Mouse (Mus musculus) kidney, adult 2 months (tissue): Measurements from ENCODE around the gene Ninj2. TPM values are rescaled to one million over a fixed set of nuclear protein-coding genes. Genes with fewer than 3 reads are reported as not detected.

Source experiments
- DNase-seq: peaks from one replicate; pipeline ENCODE4 v3.0.0; 2021
- H3K27ac ChIP-seq: fragments of 200-500 bp; 2 replicates; pipeline ENCODE4 v1.5.1; 2012; ENCODE audit warnings: low read depth, low read length, control low read depth, inconsistent platforms; ENCODE audit not compliant: insufficient read depth
- H3K27me3 ChIP-seq: fragments of 200-500 bp; replicated peaks from 2 replicates; pipeline ENCODE4 v1.6.1; 2012; ENCODE audit warnings: mild to moderate bottlenecking, moderate library complexity, low read length, inconsistent platforms; ENCODE audit not compliant: control insufficient read depth, insufficient read depth
- H3K36me3 ChIP-seq: fragments of 200-500 bp; 2 replicates; pipeline ENCODE4 v1.6.1; 2012; ENCODE audit warnings: mild to moderate bottlenecking, moderate library complexity, low read length, inconsistent platforms; ENCODE audit not compliant: control insufficient read depth, insufficient read depth
- H3K4me1 ChIP-seq: fragments of 200-500 bp; 2 replicates; pipeline ENCODE4 v1.6.1; 2011; ENCODE audit warnings: low read length; ENCODE audit not compliant: control insufficient read depth, insufficient read depth
- H3K4me3 ChIP-seq: fragments of 200-500 bp; 2 replicates; pipeline ENCODE4 v1.5.1; 2011; ENCODE audit warnings: mild to moderate bottlenecking, low read depth, low read length, control low read depth; ENCODE audit not compliant: insufficient read depth
- CTCF ChIP-seq: fragments of 200-500 bp; conservative IDR thresholded peaks from 2 replicates; pipeline ENCODE4 v1.5.1; 2011; ENCODE audit warnings: low read depth, mild to moderate bottlenecking, control low read depth, low read length, moderate library complexity, mixed read lengths; ENCODE audit not compliant: insufficient read depth, insufficient read length
- POLR2A ChIP-seq: fragments of 200-500 bp; IDR thresholded peaks from one replicate; pipeline ENCODE4 v1.6.1; 2011; ENCODE audit warnings: low read depth, low read length, control low read depth
- WGBS: fragments of 180-500 bp; shearing (Covaris S2); methylation state at CpG from one replicate; pipeline ENCODE4 v1.1.7; 2018; 5-methylcytosine and 5-hydroxymethylcytosine counted together
- polyA plus RNA-seq: library from polyadenylated mRNA; depleted of rRNA; stranded (reverse); fragments of >200 nt; gene quantifications from 2 replicates; pipeline ENCODE4 v1.2.3, GENCODE M21; 2012

Gene Ninj2
- polyA plus RNA-seq, 1 experiment = not detected

DNA sequence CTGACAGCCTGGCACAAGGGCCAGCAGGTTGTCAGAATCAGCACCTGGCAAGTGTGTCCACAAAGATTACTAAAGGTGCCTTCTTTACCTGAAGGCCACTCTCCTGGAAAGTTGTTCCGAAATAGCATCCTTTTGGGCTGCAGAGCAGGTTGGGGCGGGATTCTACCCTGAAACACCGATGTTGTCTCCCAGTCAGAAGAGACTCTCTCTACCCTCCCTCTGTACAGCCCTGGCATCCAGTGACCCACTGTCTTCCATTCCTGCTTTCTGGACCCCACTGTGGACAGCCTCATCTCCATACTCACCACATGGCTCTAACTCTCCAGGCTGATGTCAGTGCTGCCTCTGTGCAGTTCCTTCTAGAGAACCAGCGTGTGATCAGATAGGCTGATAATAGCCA lies 82.5 kb downstream of the Ninj2 start:
- DNase-seq = no peak
- Histone ChIP-seq H3K4me1 (peaks cover 10% of the 10 kb centered on the region), H3K36me3 (no peaks in the 10 kb centered on the region), H3K27ac (no peak overlapping the region), H3K27me3 (no peaks in the 10 kb centered on the region), H3K4me3 (no peak overlapping the region)
- TF ChIP-seq POLR2A (no peak), CTCF (no peak)
- 96% methylated on average over 4 of the region's 4 CpGs for WGBS

DNA sequence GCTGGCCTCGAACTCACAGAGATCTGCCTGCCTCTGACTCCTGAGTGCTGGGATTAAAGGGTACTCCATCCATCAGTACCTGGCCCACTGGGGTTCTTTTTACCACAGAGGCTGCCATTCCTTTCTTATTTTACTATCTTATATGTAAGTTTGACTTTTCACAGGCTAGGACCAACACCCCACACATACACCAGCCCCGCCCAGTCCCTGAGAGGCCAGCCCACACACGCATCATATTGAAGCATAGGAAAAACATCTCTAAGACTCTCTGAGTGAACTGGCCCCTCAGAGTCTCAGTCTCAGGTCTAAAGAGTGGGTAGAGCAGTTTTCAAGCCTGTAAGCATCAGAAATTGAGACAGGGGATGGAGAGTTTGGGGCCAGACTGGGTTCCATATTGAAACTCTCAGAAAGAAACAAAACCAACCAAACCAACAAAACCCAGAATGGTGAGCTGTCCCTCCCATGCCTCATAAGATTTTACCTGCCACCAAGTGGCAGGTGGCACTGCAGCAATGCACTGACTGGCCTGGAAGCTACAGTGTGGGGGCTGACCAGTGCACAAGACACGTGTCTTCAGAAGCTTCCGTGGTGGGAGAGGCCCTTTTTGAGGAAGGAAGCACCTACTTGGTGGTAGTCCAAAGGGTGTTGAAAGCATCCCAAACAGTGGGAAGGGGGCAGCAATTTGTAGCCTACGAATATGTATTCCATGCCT lies 86.0 kb downstream of the Ninj2 start:
- Histone ChIP-seq H3K27ac (no peak overlapping the region), H3K4me3 (no peak overlapping the region), H3K36me3 (no peaks in the 10 kb centered on the region), H3K27me3 (no peaks in the 10 kb centered on the region), H3K4me1 (peaks cover 6% of the 10 kb centered on the region)
- TF ChIP-seq CTCF (no peak), POLR2A (no peak)
- DNase-seq = no peak
- 86% methylated on average over 6 of the region's 6 CpGs for WGBS

DNA sequence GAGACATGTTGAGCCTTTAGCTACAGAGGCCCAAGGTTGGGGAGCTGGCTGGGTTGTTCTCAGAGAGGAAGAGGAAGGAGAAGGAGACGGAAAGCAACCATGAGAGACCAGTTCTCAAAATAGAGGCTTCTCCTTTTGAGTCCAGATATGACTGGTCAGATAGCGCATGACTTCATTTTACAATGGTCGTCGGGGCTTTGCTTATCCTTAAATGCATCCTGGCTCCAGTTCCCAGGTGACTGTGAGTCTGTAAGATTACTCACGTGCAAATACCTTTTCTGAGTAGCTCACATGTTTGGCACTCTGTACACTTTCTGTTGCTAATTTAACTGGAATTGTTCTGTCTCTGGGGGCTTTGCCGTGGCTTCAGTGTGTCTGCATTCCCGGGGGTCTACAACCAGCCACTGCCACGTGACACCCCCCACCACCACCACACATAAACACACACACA lies 86.6 kb downstream of the Ninj2 start:
- no peak for TF ChIP-seq POLR2A
- TF ChIP-seq CTCF = no peak
- Histone ChIP-seq H3K27me3 (no peaks in the 10 kb centered on the region), H3K27ac (no peak overlapping the region), H3K36me3 (no peaks in the 10 kb centered on the region), H3K4me3 (no peak overlapping the region), H3K4me1 (peaks cover 2% of the 10 kb centered on the region)
- WGBS = 77% methylated on average over 8 of the region's 8 CpGs
- no peak for DNase-seq

DNA sequence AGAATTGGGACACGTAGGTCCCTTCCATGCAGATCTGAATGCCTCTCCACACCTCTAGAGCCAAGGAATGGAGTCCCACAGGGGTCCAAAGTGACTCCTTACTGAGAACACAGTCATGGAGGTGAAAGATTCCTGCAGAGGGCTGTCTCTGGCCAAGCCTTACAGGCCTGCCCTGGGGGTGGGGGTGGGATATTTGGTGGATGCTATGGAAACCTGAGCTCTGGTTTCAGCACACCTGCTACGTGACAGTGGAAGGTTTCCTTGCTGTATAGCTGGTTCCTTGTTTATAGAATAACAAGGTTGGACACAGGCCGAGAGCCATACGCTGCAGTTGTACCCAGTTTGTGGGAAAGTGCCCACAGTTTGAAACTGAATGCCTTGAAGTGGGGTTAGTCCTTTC lies 87.3 kb downstream of the Ninj2 start:
- TF ChIP-seq CTCF = no peak
- TF ChIP-seq POLR2A = no peak
- Histone ChIP-seq H3K36me3 (no peaks in the 10 kb centered on the region), H3K27me3 (no peaks in the 10 kb centered on the region), H3K27ac (no peak overlapping the region), H3K4me1 (no peaks in the 10 kb centered on the region), H3K4me3 (no peak overlapping the region)
- WGBS = 91% methylated on average over 4 of the region's 4 CpGs
- DNase-seq = no peak

DNA sequence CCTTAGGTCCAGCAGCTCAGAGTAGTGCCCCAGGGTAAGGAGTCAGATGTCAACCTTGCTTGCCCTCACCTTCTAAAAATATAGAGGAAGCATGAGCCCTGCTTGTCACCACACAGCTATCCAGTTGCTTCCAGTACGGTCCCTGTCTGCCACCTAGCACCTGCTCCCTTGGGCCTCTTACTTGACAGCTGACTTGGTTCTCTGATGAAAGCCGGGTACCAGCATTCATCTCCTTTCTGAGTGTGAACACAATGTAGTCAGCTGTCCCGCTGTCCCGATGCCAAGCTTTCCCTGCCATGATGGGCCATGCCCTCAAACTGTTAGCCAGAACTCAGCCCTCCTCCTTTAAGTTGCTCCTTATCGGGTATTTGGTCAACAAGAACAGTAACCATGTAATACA lies 89.0 kb downstream of the Ninj2 start:
- H3K4me1 ChIP-seq = 0 out of 2 replicates have a peak, but pooled peaks cover 2% of the 10 kb centered on the region
- H3K36me3 ChIP-seq = no peaks in the 10 kb centered on the region
- no peak overlapping the region for H3K27ac ChIP-seq
- no peaks in the 10 kb centered on the region for H3K27me3 ChIP-seq
- 94% methylated on average over 5 of the region's 5 CpGs for WGBS
- no peak overlapping the region for H3K4me3 ChIP-seq
- DNase-seq = no peak
- no peak for TF ChIP-seq POLR2A
- no peak for TF ChIP-seq CTCF

DNA sequence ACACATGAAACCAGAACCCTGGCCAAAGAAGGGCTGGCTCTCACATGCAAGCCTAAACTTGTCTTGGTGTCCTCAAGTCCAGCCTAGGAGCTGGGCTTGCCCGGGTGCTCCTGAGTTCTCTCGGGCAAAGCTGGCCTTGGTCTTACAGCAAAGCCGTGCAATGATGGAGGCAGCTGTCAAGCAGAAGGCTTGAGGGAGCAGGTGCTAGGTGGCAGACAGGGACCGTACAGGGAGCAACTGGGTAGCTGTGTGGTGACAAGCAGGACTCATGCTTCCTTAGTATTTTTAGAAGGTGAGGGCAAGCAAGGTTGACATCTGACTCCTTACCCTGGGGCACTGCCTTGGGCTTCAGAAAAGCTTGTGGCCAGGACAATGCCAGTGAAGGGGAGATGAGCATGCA lies 90.6 kb downstream of the Ninj2 start:
- Histone ChIP-seq H3K27ac (no peak overlapping the region), H3K27me3 (no peaks in the 10 kb centered on the region), H3K4me3 (no peak overlapping the region), H3K36me3 (no peaks in the 10 kb centered on the region), H3K4me1 (0 out of 2 replicates have a peak, but pooled peaks cover 2% of the 10 kb centered on the region)
- DNase-seq = no peak
- WGBS = 97% methylated on average over 4 of the region's 4 CpGs
- TF ChIP-seq POLR2A = no peak
- no peak for TF ChIP-seq CTCF

DNA sequence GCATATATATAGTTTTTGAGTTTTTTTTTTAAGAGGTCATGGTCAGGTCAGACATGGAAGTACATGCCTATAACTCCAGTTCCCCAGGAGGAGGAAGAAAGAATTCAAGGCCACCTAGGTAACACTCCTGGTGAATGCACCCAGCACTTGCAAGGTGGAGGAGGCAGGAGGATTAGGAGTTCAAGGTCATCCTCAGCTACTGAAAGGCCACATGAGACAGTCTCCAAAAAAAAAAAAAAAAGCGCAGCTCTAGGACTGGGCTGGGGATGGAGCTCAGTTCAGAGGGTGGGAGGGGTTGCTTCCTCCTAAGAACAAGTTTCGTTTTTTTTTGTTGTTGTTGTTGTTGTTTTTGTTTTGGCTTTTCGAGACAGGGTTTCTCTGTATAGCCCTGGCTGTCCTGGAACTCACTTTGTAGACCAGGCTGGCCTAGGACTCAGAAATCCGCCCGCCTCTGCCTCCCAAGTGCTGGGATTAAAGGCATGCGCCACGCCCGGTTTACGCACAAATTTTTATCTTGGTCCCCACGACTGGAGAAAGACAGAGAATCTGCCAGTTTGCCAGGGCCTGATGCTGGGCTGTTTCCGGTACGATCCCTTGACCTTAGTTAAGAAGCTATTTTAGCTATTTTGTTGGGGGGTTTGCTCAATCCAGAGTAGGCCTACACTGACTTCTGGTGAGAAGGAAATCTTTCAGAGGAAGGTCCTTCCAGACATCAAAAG lies 92.0 kb downstream of the Ninj2 start:
- Histone ChIP-seq H3K36me3 (no peaks in the 10 kb centered on the region), H3K27me3 (no peaks in the 10 kb centered on the region), H3K27ac (no peak overlapping the region), H3K4me3 (no peak overlapping the region), H3K4me1 (0 out of 2 replicates have a peak, but pooled peaks cover 2% of the 10 kb centered on the region)
- WGBS = 93% methylated on average over 12 of the region's 12 CpGs
- no peak for TF ChIP-seq CTCF
- TF ChIP-seq POLR2A = no peak
- no peak for DNase-seq
